Mouse (Mus musculus) lung, embryonic 16.5 days (tissue): ENCODE data around the gene Slc25a19. TPM values are rescaled to one million over a fixed set of nuclear protein-coding genes. Genes with fewer than 3 reads are reported as not detected.
A peak's percentile ranks its signal among the peaks of the same experiment; 100 is the strongest.

Experiments
- ATAC-seq: fragments of 200-750 bp; cut with Nextera tagmentation; 2 replicates; pipeline ENCODE4 v1.8.0; 2017; ENCODE audit warnings: low read depth, mild to moderate bottlenecking, moderate library complexity
- H3K27ac ChIP-seq: fragments of 300-500 bp; sonication (generic); 2 replicates; pipeline ENCODE4 v1.5.1; 2014; ENCODE audit warnings: mild to moderate bottlenecking, control low read depth, low read length
- H3K27me3 ChIP-seq: fragments of 300-500 bp; sonication (generic); 2 replicates; pipeline ENCODE4 v1.6.1; 2014; ENCODE audit warnings: low read depth, low read length, mixed read lengths; ENCODE audit not compliant: control insufficient read depth, insufficient read depth
- H3K36me3 ChIP-seq: fragments of 300-500 bp; sonication (generic); 2 replicates; pipeline ENCODE4 v1.6.1; 2014; ENCODE audit warnings: low read length; ENCODE audit not compliant: control insufficient read depth, insufficient read depth
- H3K4me1 ChIP-seq: fragments of 300-500 bp; sonication (generic); replicated peaks from 2 replicates; pipeline ENCODE4 v1.6.1; 2014; ENCODE audit warnings: low read length, mixed read lengths; ENCODE audit not compliant: control insufficient read depth, insufficient read depth
- H3K4me2 ChIP-seq: fragments of 300-500 bp; sonication (generic); 2 replicates; pipeline ENCODE4 v1.6.1; 2014; ENCODE audit warnings: low read depth, low read length, control low read depth
- H3K4me3 ChIP-seq: fragments of 300-500 bp; sonication (generic); 2 replicates; pipeline ENCODE4 v1.5.1; 2014; ENCODE audit warnings: mild to moderate bottlenecking, low read length, control low read depth
- H3K9ac ChIP-seq: fragments of 300-500 bp; sonication (generic); 2 replicates; pipeline ENCODE4 v1.6.1; 2014; ENCODE audit warnings: low read length, control low read depth
- H3K9me3 ChIP-seq: fragments of 300-500 bp; sonication (generic); 2 replicates; pipeline ENCODE4 v1.6.1; 2016; ENCODE audit warnings: low read length; ENCODE audit not compliant: control insufficient read depth
- WGBS: fragments of 180-500 bp; shearing (Covaris S2); extraction: QIAGEN DNeasy Blood & Tissue Kit; methylation state at CpG from one replicate; pipeline ENCODE4 v1.1.7; 2014; 5-methylcytosine and 5-hydroxymethylcytosine counted together
- polyA plus RNA-seq: library from polyadenylated mRNA; unstranded; fragments of >200 nt; fragmentation: Nextera tagmentation; extraction: Ambion mirVana; gene quantifications from 2 replicates; pipeline ENCODE4 v1.2.1, GENCODE M21; 2015

Gene Slc25a19
- polyA plus RNA-seq, 1 experiment from 2014 or later = 25.0 TPM

DNA sequence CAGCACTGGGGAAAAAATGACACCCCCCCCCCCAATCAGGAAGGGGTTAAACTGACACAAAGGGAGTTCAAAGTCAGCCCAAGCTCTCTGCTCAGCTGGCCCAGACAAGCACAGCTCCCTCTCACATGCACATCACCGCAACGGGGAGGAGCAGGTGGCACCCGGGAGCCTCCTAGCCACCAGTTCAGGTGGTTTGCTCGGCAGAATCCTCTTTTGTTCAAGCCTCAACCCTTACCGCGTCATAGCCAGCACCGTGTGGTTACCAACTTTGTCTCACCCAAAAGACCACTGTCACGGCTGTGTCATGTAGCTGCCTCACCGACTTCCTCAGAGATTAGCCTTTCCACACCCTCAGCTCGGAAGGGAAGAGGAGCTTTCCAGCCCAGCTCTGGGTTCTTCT is 15.2 kb upstream of the Slc25a19 start:
- 76% methylated on average over 10 of the region's 10 CpGs for WGBS

DNA sequence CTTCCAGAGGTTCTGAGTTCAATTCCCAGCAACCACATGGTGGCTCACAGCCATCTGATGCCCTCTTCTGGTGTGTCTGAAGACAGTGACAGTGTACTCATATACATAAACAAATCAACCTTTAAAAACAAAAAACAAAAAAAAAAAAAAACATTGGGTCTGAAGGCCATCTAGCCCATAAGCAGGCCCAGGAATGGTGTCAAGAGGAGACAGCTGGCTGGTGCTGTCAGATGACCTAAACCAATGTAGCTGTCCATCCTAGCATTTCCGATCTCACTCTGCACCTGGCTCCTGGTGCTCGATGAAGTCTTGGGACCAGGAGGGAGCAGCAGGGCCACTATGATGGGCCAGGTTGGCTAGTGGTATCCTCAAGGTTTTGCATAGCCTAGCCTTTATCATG is 14.6 kb upstream of the Slc25a19 start:
- no peak for ATAC-seq
- Histone ChIP-seq H3K4me1 (no peaks in the 10 kb centered on the region), H3K9ac (no peak overlapping the region), H3K4me3 (no peak overlapping the region), H3K36me3 (peaks cover 8% of the 10 kb centered on the region), H3K4me2 (no peak overlapping the region), H3K27ac (no peak overlapping the region), H3K27me3 (no peaks in the 10 kb centered on the region), H3K9me3 (no peaks in the 10 kb centered on the region)
- 90% methylated on average over 2 of the region's 2 CpGs for whole genome bisulfite sequencing

More for the DNA sequence above, 15.2 kb upstream of the Slc25a19 start:
- H3K36me3 ChIP-seq = peaks cover 8% of the 10 kb centered on the region
- H3K27me3 ChIP-seq = no peaks in the 10 kb centered on the region
- no peak overlapping the region for H3K4me2 ChIP-seq
- no peak for ATAC-seq
- H3K4me1 ChIP-seq = no peaks in the 10 kb centered on the region
- H3K27ac ChIP-seq = no peak overlapping the region
- no peaks in the 10 kb centered on the region for H3K9me3 ChIP-seq
- no peak overlapping the region for H3K4me3 ChIP-seq
- no peak overlapping the region for H3K9ac ChIP-seq

DNA sequence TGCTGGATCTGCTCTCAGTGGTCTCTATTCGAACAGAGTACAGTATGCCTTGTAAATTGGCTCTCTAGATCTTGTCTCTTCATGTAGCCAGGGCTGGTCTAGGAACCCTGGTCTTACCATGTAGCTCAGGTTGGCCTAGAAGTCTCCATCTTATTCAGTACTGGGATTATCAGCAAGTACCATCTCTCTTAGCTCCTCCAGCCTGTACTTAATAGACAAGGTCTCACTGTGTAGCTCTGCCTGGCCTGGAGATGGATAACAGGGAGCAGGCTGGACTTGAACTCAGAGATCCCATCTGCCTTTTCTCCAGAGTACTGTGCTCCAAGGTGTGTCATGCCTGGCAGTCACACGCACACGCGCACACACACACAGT is 13.6 kb upstream of the Slc25a19 start:
- Histone ChIP-seq H3K27me3 (no peaks in the 10 kb centered on the region), H3K27ac (no peak overlapping the region), H3K4me3 (no peak overlapping the region), H3K4me1 (no peaks in the 10 kb centered on the region), H3K9me3 (no peaks in the 10 kb centered on the region), H3K36me3 (peaks cover 7% of the 10 kb centered on the region), H3K9ac (no peak overlapping the region), H3K4me2 (no peak overlapping the region)
- ATAC-seq = no peak
- 89% methylated on average over 4 of the region's 4 CpGs for WGBS

DNA sequence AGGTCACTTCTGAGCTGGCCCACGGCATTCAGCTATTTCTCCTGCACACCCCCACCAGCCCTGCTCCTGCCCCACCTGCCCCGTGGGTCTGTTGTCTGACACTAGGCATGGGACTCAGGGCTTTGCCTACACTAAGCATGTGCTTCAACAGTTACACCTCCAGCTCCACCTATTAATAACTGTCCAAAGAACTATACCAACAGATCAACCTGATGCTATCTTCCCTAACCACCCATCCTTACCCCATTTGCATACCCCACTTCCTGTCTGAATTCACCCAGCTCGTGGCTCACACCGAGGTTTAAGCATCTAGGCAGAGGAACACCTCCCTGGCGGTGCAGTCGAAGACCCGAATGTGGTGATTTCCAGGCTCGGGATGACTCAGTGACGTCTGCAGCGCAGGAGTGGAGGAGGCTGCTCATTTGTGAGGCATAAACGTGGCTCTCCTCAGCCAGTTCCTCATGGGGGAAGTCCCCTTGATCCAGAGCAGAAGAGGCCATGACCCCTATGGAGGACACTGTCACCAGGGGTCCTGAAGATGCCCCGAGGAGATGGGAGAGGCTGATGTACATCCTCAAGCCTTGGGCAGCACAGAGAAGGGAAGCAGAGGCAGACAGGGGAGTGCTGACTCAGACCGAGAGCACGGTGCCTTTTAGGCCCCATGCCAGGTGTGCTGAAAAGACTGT is 13.0 kb upstream of the Slc25a19 start:
- ATAC-seq = no peak
- no peaks in the 10 kb centered on the region for H3K9me3 ChIP-seq
- peaks cover 4% of the 10 kb centered on the region for H3K36me3 ChIP-seq
- H3K9ac ChIP-seq = no peak overlapping the region
- H3K27me3 ChIP-seq = no peaks in the 10 kb centered on the region
- H3K4me1 ChIP-seq = no peaks in the 10 kb centered on the region
- no peak overlapping the region for H3K4me3 ChIP-seq
- 57% methylated on average over 14 of the region's 14 CpGs for WGBS
- no peak overlapping the region for H3K4me2 ChIP-seq
- no peak overlapping the region for H3K27ac ChIP-seq

DNA sequence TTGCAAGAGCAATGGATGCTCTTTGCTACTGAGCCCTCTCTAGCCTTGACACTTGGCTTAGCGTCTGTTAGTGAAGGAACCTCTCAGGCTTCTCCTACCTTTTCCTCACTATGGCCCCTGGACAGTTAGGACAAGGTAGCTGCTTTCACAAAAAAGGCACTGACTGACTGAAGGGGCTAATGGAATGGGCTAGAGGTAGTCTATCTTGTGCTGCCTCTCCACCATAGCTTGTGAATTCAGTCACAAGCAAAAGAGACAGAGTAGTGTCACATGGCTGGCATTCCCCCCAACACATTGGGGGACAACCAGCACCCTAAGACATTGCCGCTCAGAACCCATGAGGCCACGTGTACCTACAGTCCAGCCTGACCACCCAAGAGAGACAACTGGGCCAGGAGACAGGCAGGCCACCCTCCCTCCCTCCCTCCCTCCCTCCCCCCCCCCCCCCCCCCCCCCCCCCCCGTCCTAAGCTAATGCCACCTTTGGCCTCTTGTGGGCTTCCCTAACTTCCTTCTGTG is 12.3 kb upstream of the Slc25a19 start:
- Histone ChIP-seq H3K4me1 (no peaks in the 10 kb centered on the region), H3K4me3 (no peak overlapping the region), H3K36me3 (peaks cover 4% of the 10 kb centered on the region; the same call in 1 of the 2 replicates), H3K27me3 (no peaks in the 10 kb centered on the region), H3K27ac (no peak overlapping the region), H3K4me2 (no peak overlapping the region), H3K9me3 (no peaks in the 10 kb centered on the region), H3K9ac (no peak overlapping the region)
- ATAC-seq = no peak
- WGBS = 81% methylated on average over 3 of the region's 4 CpGs

DNA sequence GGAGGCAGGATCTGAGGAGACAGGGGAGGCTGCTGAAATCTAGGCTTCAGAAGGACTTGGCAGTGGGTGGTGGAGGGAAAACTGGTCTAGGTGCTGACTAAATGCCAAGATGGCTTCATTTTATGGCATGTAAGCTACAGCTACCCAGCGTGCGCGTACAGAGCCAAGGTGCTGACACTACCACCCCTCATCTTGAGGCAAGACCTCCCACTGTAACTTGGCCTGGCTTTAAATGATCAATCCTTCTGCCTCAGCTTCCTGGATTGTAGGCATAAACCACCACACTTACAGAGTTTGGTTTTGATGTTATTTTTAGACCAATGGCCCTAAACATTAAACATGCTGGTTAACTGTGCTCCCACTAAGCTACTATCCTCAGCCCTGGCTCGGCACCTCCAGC is 11.4 kb upstream of the Slc25a19 start:
- no peak overlapping the region for H3K4me2 ChIP-seq
- ATAC-seq = no peak
- H3K4me3 ChIP-seq = no peak overlapping the region
- no peaks in the 10 kb centered on the region for H3K27me3 ChIP-seq
- H3K27ac ChIP-seq = no peak overlapping the region
- peaks cover 4% of the 10 kb centered on the region; the same call in 1 of the 2 replicates for H3K36me3 ChIP-seq
- no peaks in the 10 kb centered on the region for H3K4me1 ChIP-seq
- no peaks in the 10 kb centered on the region for H3K9me3 ChIP-seq
- H3K9ac ChIP-seq = no peak overlapping the region
- WGBS = 64% methylated on average over 4 of the region's 4 CpGs

DNA sequence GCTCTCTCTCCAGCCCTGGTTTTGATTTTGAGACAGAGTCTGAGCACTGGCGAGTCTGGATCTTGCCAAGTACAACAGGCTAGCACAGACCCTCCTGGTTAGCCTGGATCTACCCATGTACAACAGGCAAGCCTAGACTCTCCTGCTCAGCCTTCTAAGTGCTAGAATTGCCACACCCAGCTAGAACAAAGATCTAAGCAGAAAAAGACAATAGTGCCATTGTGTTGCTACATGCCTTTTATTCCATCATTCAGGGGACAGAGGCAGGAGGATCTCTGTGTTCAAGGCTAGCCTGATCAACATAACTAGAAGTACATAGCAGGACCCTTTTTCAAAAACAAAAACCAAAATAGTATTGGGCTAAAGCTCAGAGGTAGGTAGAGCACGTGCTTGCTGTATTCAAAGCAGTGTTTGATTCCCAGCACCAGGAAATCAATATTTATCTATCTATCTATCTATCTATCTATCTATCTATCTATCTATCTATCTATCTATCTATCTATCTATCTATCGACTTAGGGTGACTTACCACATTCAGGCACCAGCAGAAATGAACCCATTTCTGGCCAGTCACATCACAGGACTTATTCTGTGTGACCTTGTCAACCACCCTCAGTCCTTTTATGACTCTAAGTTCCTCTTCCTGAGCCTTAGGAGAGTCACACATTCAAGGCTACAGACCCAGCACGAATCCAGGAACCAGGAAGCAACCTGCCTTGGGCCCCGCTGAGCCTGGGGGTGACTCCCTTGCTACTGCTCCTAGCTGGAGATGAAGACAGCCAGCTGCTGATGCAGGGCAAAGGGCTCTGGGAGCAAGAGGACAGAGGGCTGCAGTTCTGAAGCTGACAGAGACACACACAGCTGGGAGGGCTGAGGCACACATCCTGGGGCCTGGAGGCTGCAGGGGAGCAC is 10.7 kb upstream of the Slc25a19 start:
- no peaks in the 10 kb centered on the region for H3K4me1 ChIP-seq
- no peaks in the 10 kb centered on the region for H3K9me3 ChIP-seq
- no peak overlapping the region for H3K9ac ChIP-seq
- H3K27ac ChIP-seq = no peak overlapping the region
- no peaks in the 10 kb centered on the region for H3K27me3 ChIP-seq
- no peak overlapping the region for H3K4me3 ChIP-seq
- ATAC-seq = peak; percentile 62
- H3K36me3 ChIP-seq = no peaks in the 10 kb centered on the region
- no peak overlapping the region for H3K4me2 ChIP-seq
- 57% methylated on average over 5 of the region's 5 CpGs for WGBS

DNA sequence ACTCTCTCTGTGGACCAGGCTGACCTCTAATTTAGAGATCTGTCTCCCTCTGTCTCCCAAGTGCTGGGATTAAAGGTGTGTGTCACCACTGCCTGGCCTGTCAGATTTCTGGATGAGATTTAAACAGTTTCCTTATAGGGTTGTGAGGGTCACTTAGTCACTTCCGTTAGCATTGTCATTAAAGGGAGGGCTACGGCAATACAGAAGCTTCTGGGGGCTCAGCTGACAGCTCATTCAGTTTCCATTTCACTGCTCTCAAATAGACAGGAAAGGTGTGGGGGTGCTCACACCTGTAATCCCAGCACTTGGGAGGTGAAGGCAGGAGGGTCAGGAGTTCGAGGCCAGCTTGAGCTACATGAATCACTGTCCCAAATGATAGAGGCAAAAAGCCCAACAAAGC is 8.9 kb upstream of the Slc25a19 start:
- no peaks in the 10 kb centered on the region for H3K27me3 ChIP-seq
- H3K36me3 ChIP-seq = no peaks in the 10 kb centered on the region
- no peak overlapping the region for H3K27ac ChIP-seq
- H3K4me3 ChIP-seq = no peak overlapping the region
- no peak overlapping the region for H3K9ac ChIP-seq
- H3K4me2 ChIP-seq = no peak overlapping the region
- H3K9me3 ChIP-seq = no peaks in the 10 kb centered on the region
- ATAC-seq = no peak
- 51% methylated on average over 3 of the region's 3 CpGs for WGBS
- H3K4me1 ChIP-seq = no peaks in the 10 kb centered on the region

DNA sequence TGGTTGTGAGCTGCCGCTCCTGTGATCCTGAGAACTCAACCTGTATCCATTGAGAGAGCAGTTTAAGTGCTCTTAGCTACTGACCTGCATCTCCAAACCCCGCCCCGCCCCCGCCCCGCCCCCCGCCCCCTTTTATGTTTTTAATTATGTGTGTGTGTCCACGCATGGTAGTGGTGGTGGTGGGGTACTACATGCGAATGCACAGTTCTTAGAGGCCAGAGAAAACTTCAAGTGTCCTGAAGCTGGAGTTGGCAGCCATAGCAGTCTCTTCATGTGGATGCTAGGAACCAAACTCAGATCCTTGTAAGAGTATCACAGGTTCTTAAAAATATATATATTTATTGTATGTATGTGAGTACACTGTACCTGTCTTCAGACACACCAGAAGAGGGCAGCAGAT is 7.4 kb upstream of the Slc25a19 start:
- ATAC-seq = no peak
- Histone ChIP-seq H3K27ac (no peak overlapping the region), H3K9ac (no peak overlapping the region), H3K27me3 (no peaks in the 10 kb centered on the region), H3K4me3 (no peak overlapping the region), H3K4me1 (no peaks in the 10 kb centered on the region), H3K9me3 (no peaks in the 10 kb centered on the region), H3K36me3 (no peaks in the 10 kb centered on the region), H3K4me2 (no peak overlapping the region)
- 66% methylated on average over 8 of the region's 8 CpGs for WGBS
